Mouse (Mus musculus): ENCODE data around the gene Fam222a. TPM values are rescaled to one million over a fixed set of nuclear protein-coding genes. Genes with fewer than 3 reads are reported as not detected.

Gene Fam222a
- polyA plus RNA-seq (2011; ENCODE audit: insufficient read depth, insufficient read length, low read depth, missing spikeins), result 3.4 and 5.3 TPM in 2 replicates

GRCm38 (mm10) chr5:114567565-114568197 lies at the start of gene Fam222a:
Gene Fam222a, plus strand, starts transcription at chr5:114568016.
- Histone ChIP-seq H3K27me3 (ENCODE audit: control insufficient read depth, insufficient read depth, low read length, poor library complexity, severe bottlenecking) (no peaks in the 10 kb centered on the region), H3K4me1 (ENCODE audit: control insufficient read depth, insufficient read depth, low read length) (peaks cover 12% of the 10 kb centered on the region), H3K9me3 (replicated peaks; ENCODE audit: control insufficient read depth, insufficient read depth, low read length, poor library complexity, severe bottlenecking) (peaks cover 5% of the 10 kb centered on the region; the same call in 1 of the 2 replicates), H3K27ac (ENCODE audit: insufficient read depth, low read length) (no peak within 1 kb of the TSS), H3K4me3 (ENCODE audit: low read depth, low read length) (peak within 1 kb of the TSS; percentile 88), H3K9ac (ENCODE audit: low read depth, poor library complexity, severe bottlenecking) (peak within 1 kb of the TSS; percentile 48), H3K36me3 (ENCODE audit: control insufficient read depth, insufficient read depth, low read length, poor library complexity, severe bottlenecking) (no peaks in the 10 kb centered on the region)
- peak; percentile 56 for TF ChIP-seq CTCF (IDR thresholded peaks at IDR 0.05; ENCODE audit: low read depth, low read length)
- TF ChIP-seq EP300 (IDR thresholded peaks at IDR 0.05; ENCODE audit: insufficient read depth, low read depth, low read length), result 0 out of 2 replicates have a peak, but pooled peaks have one; percentile 0
- TF ChIP-seq POLR2A (IDR thresholded peaks at IDR 0.05; ENCODE audit: insufficient read depth, low read length), result no peak

- no peak for TF ChIP-seq POLR2A (IDR thresholded peaks at IDR 0.05; ENCODE audit: insufficient read depth, low read length)
- TF ChIP-seq EP300 (IDR thresholded peaks at IDR 0.05; ENCODE audit: insufficient read depth, low read depth, low read length), result no peak
- no peak for TF ChIP-seq CTCF (IDR thresholded peaks at IDR 0.05; ENCODE audit: low read depth, low read length)
- Histone ChIP-seq H3K4me1 (ENCODE audit: control insufficient read depth, insufficient read depth, low read length) (no peaks in the 10 kb centered on the region), H3K27me3 (ENCODE audit: control insufficient read depth, insufficient read depth, low read length, poor library complexity, severe bottlenecking) (no peaks in the 10 kb centered on the region), H3K36me3 (ENCODE audit: control insufficient read depth, insufficient read depth, low read length, poor library complexity, severe bottlenecking) (no peaks in the 10 kb centered on the region), H3K9ac (ENCODE audit: low read depth, poor library complexity, severe bottlenecking) (no peak overlapping the region), H3K27ac (ENCODE audit: insufficient read depth, low read length) (no peak overlapping the region), H3K4me3 (ENCODE audit: low read depth, low read length) (no peak overlapping the region), H3K9me3 (replicated peaks; ENCODE audit: control insufficient read depth, insufficient read depth, low read length, poor library complexity, severe bottlenecking) (no peaks in the 10 kb centered on the region)
These were observed 39.5 kb upstream of the Fam222a start for GRCm38 (mm10) chr5:114528355-114528754.

GRCm38 (mm10) chr5:114530337-114530736 lies 37.5 kb upstream of the Fam222a start:
- H3K9me3 ChIP-seq (replicated peaks; ENCODE audit: control insufficient read depth, insufficient read depth, low read length, poor library complexity, severe bottlenecking), result no peaks in the 10 kb centered on the region
- H3K9ac ChIP-seq (ENCODE audit: low read depth, poor library complexity, severe bottlenecking), result no peak overlapping the region
- no peak overlapping the region for H3K4me3 ChIP-seq (ENCODE audit: low read depth, low read length)
- no peaks in the 10 kb centered on the region for H3K36me3 ChIP-seq (ENCODE audit: control insufficient read depth, insufficient read depth, low read length, poor library complexity, severe bottlenecking)
- no peaks in the 10 kb centered on the region for H3K27me3 ChIP-seq (ENCODE audit: control insufficient read depth, insufficient read depth, low read length, poor library complexity, severe bottlenecking)
- no peak for TF ChIP-seq CTCF (IDR thresholded peaks at IDR 0.05; ENCODE audit: low read depth, low read length)
- no peak for TF ChIP-seq POLR2A (IDR thresholded peaks at IDR 0.05; ENCODE audit: insufficient read depth, low read length)
- no peak for TF ChIP-seq EP300 (IDR thresholded peaks at IDR 0.05; ENCODE audit: insufficient read depth, low read depth, low read length)
- no peaks in the 10 kb centered on the region for H3K4me1 ChIP-seq (ENCODE audit: control insufficient read depth, insufficient read depth, low read length)
- no peak overlapping the region for H3K27ac ChIP-seq (ENCODE audit: insufficient read depth, low read length)

GRCm38 (mm10) chr5:114532055-114532454 lies 35.8 kb upstream of the Fam222a start:
- H3K9me3 ChIP-seq (replicated peaks; ENCODE audit: control insufficient read depth, insufficient read depth, low read length, poor library complexity, severe bottlenecking), result no peaks in the 10 kb centered on the region
- TF ChIP-seq POLR2A (IDR thresholded peaks at IDR 0.05; ENCODE audit: insufficient read depth, low read length) (no peak), EP300 (IDR thresholded peaks at IDR 0.05; ENCODE audit: insufficient read depth, low read depth, low read length) (no peak), CTCF (IDR thresholded peaks at IDR 0.05; ENCODE audit: low read depth, low read length) (no peak)
- no peaks in the 10 kb centered on the region for H3K27me3 ChIP-seq (ENCODE audit: control insufficient read depth, insufficient read depth, low read length, poor library complexity, severe bottlenecking)
- no peak overlapping the region for H3K9ac ChIP-seq (ENCODE audit: low read depth, poor library complexity, severe bottlenecking)
- H3K27ac ChIP-seq (ENCODE audit: insufficient read depth, low read length), result no peak overlapping the region
- H3K4me3 ChIP-seq (ENCODE audit: low read depth, low read length), result no peak overlapping the region
- H3K4me1 ChIP-seq (ENCODE audit: control insufficient read depth, insufficient read depth, low read length), result no peaks in the 10 kb centered on the region
- H3K36me3 ChIP-seq (ENCODE audit: control insufficient read depth, insufficient read depth, low read length, poor library complexity, severe bottlenecking), result no peaks in the 10 kb centered on the region

GRCm38 (mm10) chr5:114537308-114538020 lies 30.4 kb upstream of the Fam222a start:
- Histone ChIP-seq H3K27me3 (ENCODE audit: control insufficient read depth, insufficient read depth, low read length, poor library complexity, severe bottlenecking) (no peaks in the 10 kb centered on the region), H3K27ac (ENCODE audit: insufficient read depth, low read length) (no peak overlapping the region)

GRCm38 (mm10) chr5:114538021-114538405 lies 29.8 kb upstream of the Fam222a start:
- TF ChIP-seq EP300 (IDR thresholded peaks at IDR 0.05; ENCODE audit: insufficient read depth, low read depth, low read length), result no peak
- no peak for TF ChIP-seq POLR2A (IDR thresholded peaks at IDR 0.05; ENCODE audit: insufficient read depth, low read length)
- no peak for TF ChIP-seq CTCF (IDR thresholded peaks at IDR 0.05; ENCODE audit: low read depth, low read length)
- no peak overlapping the region for H3K27ac ChIP-seq (ENCODE audit: insufficient read depth, low read length)
- no peaks in the 10 kb centered on the region for H3K36me3 ChIP-seq (ENCODE audit: control insufficient read depth, insufficient read depth, low read length, poor library complexity, severe bottlenecking)
- 0 out of 2 replicates have a peak overlapping the region, but pooled peaks have one; percentile 1 for H3K4me3 ChIP-seq (ENCODE audit: low read depth, low read length)
- H3K27me3 ChIP-seq (ENCODE audit: control insufficient read depth, insufficient read depth, low read length, poor library complexity, severe bottlenecking), result no peaks in the 10 kb centered on the region
- no peaks in the 10 kb centered on the region for H3K9me3 ChIP-seq (replicated peaks; ENCODE audit: control insufficient read depth, insufficient read depth, low read length, poor library complexity, severe bottlenecking)
- peaks cover 10% of the 10 kb centered on the region for H3K4me1 ChIP-seq (ENCODE audit: control insufficient read depth, insufficient read depth, low read length)
- no peak overlapping the region for H3K9ac ChIP-seq (ENCODE audit: low read depth, poor library complexity, severe bottlenecking)

More at GRCm38 (mm10) chr5:114537308-114538020, 30.4 kb upstream of the Fam222a start:
- H3K36me3 ChIP-seq (ENCODE audit: control insufficient read depth, insufficient read depth, low read length, poor library complexity, severe bottlenecking), result no peaks in the 10 kb centered on the region
- H3K9ac ChIP-seq (ENCODE audit: low read depth, poor library complexity, severe bottlenecking), result no peak overlapping the region
- peaks cover 10% of the 10 kb centered on the region for H3K4me1 ChIP-seq (ENCODE audit: control insufficient read depth, insufficient read depth, low read length)
- TF ChIP-seq EP300 (IDR thresholded peaks at IDR 0.05; ENCODE audit: insufficient read depth, low read depth, low read length) (no peak), CTCF (IDR thresholded peaks at IDR 0.05; ENCODE audit: low read depth, low read length) (no peak)
- peak overlapping the region; percentile 1; the same call in 1 of the 2 replicates for H3K4me3 ChIP-seq (ENCODE audit: low read depth, low read length)
- H3K9me3 ChIP-seq (replicated peaks; ENCODE audit: control insufficient read depth, insufficient read depth, low read length, poor library complexity, severe bottlenecking), result no peaks in the 10 kb centered on the region

Data from ES-Bruce4 (cell line).